Mouse (Mus musculus): Measurements from ENCODE around the gene Vpreb3. TPM values are rescaled to one million over a fixed set of nuclear protein-coding genes. Genes with fewer than 3 reads are reported as not detected.

The Vpreb3 gene
- 0.67 and 0.81 TPM in 2 replicates for polyA plus RNA-seq (2015; fragmentation: Nextera tagmentation; extraction: Ambion mirVana)

DNA sequence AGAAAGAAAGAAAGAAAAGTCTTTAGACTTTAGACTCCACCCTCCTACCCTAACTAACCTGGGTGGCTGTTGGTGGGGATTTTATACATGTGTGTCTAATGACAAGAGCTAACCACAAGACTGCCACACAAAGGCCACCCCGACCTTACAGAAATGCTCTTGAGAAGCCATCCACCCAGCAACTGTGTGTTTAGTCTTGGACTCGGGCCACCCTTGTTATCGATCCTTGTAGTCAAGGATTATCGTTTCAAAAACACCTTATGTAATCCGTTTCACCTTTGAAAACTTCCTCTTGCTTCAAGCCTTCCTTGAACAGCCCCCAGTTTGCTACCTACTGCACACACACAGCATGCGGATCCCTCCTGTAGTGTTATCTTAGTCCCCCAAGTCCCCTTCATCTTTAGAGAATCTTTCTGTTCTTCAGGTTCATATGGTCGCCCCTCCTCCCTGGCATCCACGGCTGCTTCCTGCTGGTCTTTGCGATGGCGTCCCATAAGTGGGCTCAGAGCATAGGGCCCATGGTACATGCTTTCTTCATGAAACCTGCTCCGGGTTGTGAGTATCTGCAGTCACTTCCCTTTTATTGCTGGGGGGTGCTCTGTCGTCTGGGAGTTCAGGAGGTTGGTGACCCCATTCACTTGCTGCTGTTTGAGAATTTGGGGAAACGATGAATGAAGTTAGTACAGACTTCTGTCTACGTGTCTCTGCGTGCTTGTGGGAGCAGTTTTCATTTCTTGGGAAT is at the start of gene Vpreb3:
Gene Vpreb3, plus strand, starts transcription at position 322 of the 742 bp plus-strand sequence.
- Histone ChIP-seq H3K36me3 (peaks cover 5% of the 10 kb centered on the region), H3K27me3 (peaks cover 12% of the 10 kb centered on the region), H3K4me1 (replicated peaks) (peaks cover 40% of the 10 kb centered on the region), H3K4me2 (no peak within 1 kb of the TSS), H3K9ac (no peak within 1 kb of the TSS), H3K9me3 (replicated peaks) (no peaks in the 10 kb centered on the region), H3K27ac (no peak within 1 kb of the TSS), H3K4me3 (replicated peaks) (no peak within 1 kb of the TSS)
- ATAC-seq (ENCODE audit: low read depth) (no peak), DNase-seq (no peak)
- WGBS (ENCODE audit: insufficient replicate concordance), result 60% methylated on average over 15 of the region's 15 CpGs

DNA sequence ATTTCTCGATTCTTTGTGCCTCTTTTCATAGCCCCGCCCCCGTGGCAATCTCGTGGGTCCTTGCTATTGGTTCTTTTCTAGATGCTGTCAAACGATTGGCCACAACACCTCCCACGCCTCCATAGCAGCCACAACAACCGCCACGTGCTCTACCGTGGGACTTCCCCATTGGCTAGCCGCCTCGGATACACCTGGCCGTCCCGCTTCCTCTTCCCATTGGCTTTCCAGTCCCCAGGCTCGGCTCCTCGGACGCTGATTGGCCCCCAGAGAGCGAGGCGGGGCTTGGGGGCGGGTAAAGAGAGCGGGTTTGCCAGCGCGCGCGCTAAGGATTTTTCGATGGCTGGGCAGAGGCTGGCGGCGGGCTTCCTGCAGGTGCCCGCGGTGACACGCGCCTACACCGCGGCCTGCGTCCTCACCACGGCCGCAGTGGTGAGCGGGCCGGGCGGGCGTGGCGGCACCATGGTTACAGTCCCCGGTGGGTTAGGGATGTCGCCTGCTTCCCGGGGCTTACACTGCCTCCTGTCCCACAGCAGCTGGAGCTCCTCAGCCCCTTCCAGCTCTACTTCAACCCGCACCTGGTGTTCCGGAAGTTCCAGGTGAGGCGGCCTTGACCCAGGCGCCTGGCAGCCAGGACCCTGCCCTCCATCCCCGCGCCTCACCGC is 49.6 kb upstream of the Vpreb3 start, which contains the start of gene Derl3:
Gene Derl3, plus strand, starts transcription at position 325 of the 662 bp plus-strand sequence.
- peak within 1 kb of the TSS; percentile 53 for H3K4me3 ChIP-seq (replicated peaks)
- H3K27ac ChIP-seq, result no peak within 1 kb of the TSS; the same call in 1 of the 2 replicates
- ATAC-seq (ENCODE audit: low read depth), result peak; percentile 98
- peak within 1 kb of the TSS; percentile 63 for H3K9ac ChIP-seq
- H3K27me3 ChIP-seq, result no peaks in the 10 kb centered on the region
- peaks cover 19% of the 10 kb centered on the region for H3K4me1 ChIP-seq (replicated peaks)
- peak; percentile 91 for DNase-seq
- H3K36me3 ChIP-seq, result peaks cover 44% of the 10 kb centered on the region
- H3K9me3 ChIP-seq (replicated peaks), result no peaks in the 10 kb centered on the region
- H3K4me2 ChIP-seq, result peak within 1 kb of the TSS; percentile 87
- 3% methylated on average over 51 of the region's 51 CpGs for WGBS (ENCODE audit: insufficient replicate concordance)

DNA sequence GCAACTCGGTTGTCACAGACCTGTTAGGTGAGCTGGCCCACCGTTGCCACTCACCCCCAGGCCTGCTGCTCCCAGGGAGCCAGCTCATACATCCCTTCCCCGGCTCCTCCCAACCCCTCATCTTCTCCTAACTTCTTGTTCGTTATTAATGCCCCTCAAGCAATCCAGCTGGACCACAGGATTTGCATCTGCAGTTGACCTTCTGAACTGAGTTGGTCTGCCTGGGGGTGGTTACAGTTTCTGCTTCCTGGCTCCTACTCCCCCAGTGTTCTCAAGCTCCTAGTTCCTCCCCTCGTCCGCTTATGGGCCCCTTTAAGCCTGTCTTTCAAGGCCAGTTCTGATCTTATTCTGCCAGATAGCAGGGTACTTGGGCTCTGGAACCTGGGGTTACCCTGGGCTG is 48.3 kb upstream of the Vpreb3 start:
- Histone ChIP-seq H3K4me1 (replicated peaks) (peaks cover 19% of the 10 kb centered on the region), H3K4me2 (no peak overlapping the region), H3K9me3 (replicated peaks) (no peaks in the 10 kb centered on the region), H3K4me3 (replicated peaks) (no peak overlapping the region), H3K27ac (no peak overlapping the region), H3K27me3 (no peaks in the 10 kb centered on the region), H3K36me3 (peaks cover 57% of the 10 kb centered on the region), H3K9ac (no peak overlapping the region)
- ATAC-seq (ENCODE audit: low read depth) (no peak), DNase-seq (no peak)
- WGBS (ENCODE audit: insufficient replicate concordance), result 73% methylated on average over 6 of the region's 6 CpGs

DNA sequence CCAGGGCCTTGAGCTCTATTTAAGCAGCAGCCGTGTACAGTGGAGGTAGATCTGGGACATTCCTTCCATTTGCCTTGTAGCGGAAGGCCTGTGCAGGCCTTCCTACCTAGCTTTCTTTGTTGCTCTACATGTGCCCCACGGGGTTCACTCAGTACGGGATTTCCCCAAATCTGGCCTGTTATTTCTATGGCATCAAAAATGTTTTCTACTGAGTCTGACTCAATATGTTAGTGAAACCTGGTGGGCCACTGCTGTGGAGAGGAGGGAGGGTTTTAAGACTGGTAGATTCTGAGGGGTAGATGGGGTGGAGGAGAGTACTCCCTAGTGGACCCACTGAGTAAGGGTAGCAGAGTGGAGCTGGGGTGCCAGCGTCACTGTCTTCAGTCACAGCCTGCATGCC is 47.1 kb upstream of the Vpreb3 start:
- H3K4me3 ChIP-seq (replicated peaks), result no peak overlapping the region
- H3K4me2 ChIP-seq, result no peak overlapping the region
- H3K27ac ChIP-seq, result no peak overlapping the region
- H3K36me3 ChIP-seq, result peaks cover 66% of the 10 kb centered on the region
- ATAC-seq (ENCODE audit: low read depth), result no peak
- peaks cover 19% of the 10 kb centered on the region for H3K4me1 ChIP-seq (replicated peaks)
- 84% methylated on average over 5 of the region's 5 CpGs for WGBS (ENCODE audit: insufficient replicate concordance)
- H3K9me3 ChIP-seq (replicated peaks), result no peaks in the 10 kb centered on the region
- H3K9ac ChIP-seq, result no peak overlapping the region
- DNase-seq, result no peak
- H3K27me3 ChIP-seq, result no peaks in the 10 kb centered on the region

DNA sequence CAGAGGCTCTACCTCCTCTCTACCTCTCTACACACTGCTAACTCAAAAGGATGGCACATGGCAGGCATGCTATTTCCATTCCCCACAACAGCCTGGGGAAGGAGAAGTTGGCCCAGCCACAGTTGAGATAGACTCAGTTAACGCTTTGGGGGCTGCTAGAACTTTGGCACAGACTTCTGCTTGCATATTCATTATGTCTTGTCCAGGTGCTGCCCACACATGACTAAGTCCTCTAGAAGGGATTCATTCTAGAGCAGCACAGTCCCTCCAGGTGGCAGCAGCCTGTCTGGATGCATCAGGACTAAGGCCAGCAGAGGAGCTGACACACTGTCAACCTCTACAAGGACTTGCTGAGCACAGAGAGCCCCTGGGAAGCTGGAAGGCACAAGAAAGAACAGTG is 46.6 kb upstream of the Vpreb3 start:
- Histone ChIP-seq H3K9ac (no peak overlapping the region), H3K4me2 (no peak overlapping the region), H3K27me3 (no peaks in the 10 kb centered on the region), H3K9me3 (replicated peaks) (no peaks in the 10 kb centered on the region), H3K27ac (no peak overlapping the region), H3K4me1 (replicated peaks) (peaks cover 19% of the 10 kb centered on the region), H3K36me3 (peaks cover 71% of the 10 kb centered on the region), H3K4me3 (replicated peaks) (no peak overlapping the region)
- DNase-seq (no peak), ATAC-seq (ENCODE audit: low read depth) (no peak)
- 82% methylated on average over 1 of the region's 1 CpGs for WGBS (ENCODE audit: insufficient replicate concordance)

DNA sequence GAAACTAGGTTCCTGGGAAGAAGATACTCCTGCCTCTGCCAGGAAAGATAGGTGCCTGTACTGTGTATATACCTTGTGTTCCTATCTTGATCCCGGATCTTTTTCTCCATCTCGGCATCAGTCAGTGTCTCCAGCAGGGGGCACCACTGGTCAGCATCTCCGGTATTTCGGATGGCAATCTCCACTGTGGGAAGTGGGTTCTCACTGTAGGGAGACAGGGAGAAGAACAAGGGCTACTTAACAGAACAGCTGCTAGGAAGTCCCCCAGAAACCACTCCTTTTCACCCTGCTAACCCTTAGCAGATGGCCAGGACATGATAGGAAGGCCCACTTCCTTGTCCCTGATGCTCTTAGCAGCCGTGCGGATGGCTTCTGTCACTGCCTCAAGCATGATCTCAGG is 45.5 kb upstream of the Vpreb3 start:
- ATAC-seq (ENCODE audit: low read depth), result no peak
- 52% methylated on average over 6 of the region's 6 CpGs for WGBS (ENCODE audit: insufficient replicate concordance)

DNA sequence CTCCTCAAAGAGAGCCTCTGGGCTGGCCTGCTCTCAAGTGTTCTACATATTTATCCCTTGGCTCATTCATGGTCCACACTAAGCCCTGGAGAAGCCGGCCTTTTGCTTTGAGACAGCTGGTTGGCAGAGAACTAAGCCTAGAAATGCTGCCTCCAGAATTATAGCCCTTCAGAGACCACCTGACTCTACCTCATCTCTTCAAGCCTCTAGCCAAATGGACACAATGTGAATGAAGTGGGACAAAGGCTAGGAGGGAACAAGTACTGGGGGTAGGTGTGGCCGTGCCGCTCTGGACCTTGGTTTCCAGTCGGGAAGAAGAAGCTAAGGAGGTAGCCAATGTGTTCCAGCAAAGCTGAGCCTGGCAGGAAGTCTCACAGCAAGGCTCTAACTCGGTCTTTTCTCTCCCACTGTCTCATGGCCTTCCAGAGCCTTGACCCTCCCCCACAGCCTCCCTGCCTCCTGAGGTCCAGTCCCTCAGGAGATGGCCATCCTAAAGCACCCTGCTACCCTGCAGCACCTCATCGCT is 44.8 kb upstream of the Vpreb3 start:
- DNase-seq (no peak), ATAC-seq (ENCODE audit: low read depth) (no peak)
- Histone ChIP-seq H3K4me2 (no peak overlapping the region), H3K4me3 (replicated peaks) (no peak overlapping the region), H3K4me1 (replicated peaks) (peaks cover 13% of the 10 kb centered on the region), H3K9me3 (replicated peaks) (no peaks in the 10 kb centered on the region), H3K36me3 (peaks cover 90% of the 10 kb centered on the region), H3K9ac (no peak overlapping the region), H3K27ac (no peak overlapping the region; the same call in 1 of the 2 replicates), H3K27me3 (no peaks in the 10 kb centered on the region)
- WGBS (ENCODE audit: insufficient replicate concordance), result 76% methylated on average over 6 of the region's 6 CpGs

More for the DNA sequence above, 45.5 kb upstream of the Vpreb3 start:
- H3K27me3 ChIP-seq, result no peaks in the 10 kb centered on the region
- H3K4me1 ChIP-seq (replicated peaks), result peaks cover 19% of the 10 kb centered on the region
- peak; percentile 45 for DNase-seq
- peaks cover 83% of the 10 kb centered on the region for H3K36me3 ChIP-seq
- no peak overlapping the region for H3K9ac ChIP-seq
- no peak overlapping the region for H3K27ac ChIP-seq
- no peak overlapping the region for H3K4me3 ChIP-seq (replicated peaks)
- H3K9me3 ChIP-seq (replicated peaks), result no peaks in the 10 kb centered on the region
- no peak overlapping the region for H3K4me2 ChIP-seq

DNA sequence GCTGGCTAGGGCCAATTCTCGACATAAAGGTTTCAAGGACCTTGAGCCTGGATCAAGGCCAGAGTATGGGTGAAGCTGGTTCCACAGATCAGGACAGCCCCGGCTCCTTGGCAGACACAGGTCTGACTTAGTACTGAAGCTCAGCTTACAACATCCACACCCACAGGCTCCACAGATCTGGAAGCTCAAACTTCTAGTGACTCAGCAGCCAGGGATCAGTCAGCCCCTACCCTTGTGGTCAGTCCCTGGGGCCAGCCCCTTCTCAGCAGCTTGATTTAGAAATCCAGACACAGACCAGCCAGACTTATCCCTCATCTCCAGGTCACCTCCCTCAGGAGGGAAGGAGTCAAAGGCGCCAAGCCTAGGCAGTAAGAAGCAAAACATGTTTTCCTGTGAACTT is 44.0 kb upstream of the Vpreb3 start:
- Histone ChIP-seq H3K4me1 (replicated peaks) (peaks cover 5% of the 10 kb centered on the region), H3K36me3 (peaks cover 95% of the 10 kb centered on the region), H3K9me3 (replicated peaks) (no peaks in the 10 kb centered on the region), H3K4me3 (replicated peaks) (no peak overlapping the region), H3K9ac (no peak overlapping the region), H3K4me2 (no peak overlapping the region), H3K27ac (no peak overlapping the region), H3K27me3 (no peaks in the 10 kb centered on the region)
- WGBS (ENCODE audit: insufficient replicate concordance), result 69% methylated on average over 3 of the region's 3 CpGs
- no peak for ATAC-seq (ENCODE audit: low read depth)
- no peak for DNase-seq

DNA sequence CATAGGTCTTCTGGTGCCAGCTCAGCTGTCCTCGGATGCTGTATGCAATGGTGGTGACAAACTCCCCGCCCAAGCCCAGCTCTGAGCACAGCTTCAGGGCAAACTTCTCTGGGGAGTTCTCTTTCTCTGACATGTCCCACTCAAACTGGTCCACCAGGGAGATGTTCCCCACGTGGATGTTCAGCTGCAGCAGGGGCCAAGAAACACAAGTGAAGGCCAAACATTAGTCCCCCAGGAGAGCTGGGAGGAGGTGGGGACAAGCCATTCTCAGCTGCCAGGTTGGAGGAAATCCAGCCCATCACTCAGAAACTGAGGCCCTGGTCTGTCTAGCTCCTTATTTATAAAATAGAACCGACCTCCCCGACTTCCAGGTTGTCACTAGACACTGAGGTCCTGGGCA is 38.5 kb upstream of the Vpreb3 start:
- H3K9ac ChIP-seq, result no peak overlapping the region
- H3K9me3 ChIP-seq (replicated peaks), result no peaks in the 10 kb centered on the region
- no peak for DNase-seq
- no peaks in the 10 kb centered on the region for H3K4me1 ChIP-seq (replicated peaks)
- H3K4me2 ChIP-seq, result no peak overlapping the region
- H3K4me3 ChIP-seq (replicated peaks), result no peak overlapping the region
- H3K27ac ChIP-seq, result no peak overlapping the region
- WGBS (ENCODE audit: insufficient replicate concordance), result 83% methylated on average over 5 of the region's 5 CpGs
- no peaks in the 10 kb centered on the region for H3K27me3 ChIP-seq
- no peak for ATAC-seq (ENCODE audit: low read depth)
- H3K36me3 ChIP-seq, result peaks cover 91% of the 10 kb centered on the region

DNA sequence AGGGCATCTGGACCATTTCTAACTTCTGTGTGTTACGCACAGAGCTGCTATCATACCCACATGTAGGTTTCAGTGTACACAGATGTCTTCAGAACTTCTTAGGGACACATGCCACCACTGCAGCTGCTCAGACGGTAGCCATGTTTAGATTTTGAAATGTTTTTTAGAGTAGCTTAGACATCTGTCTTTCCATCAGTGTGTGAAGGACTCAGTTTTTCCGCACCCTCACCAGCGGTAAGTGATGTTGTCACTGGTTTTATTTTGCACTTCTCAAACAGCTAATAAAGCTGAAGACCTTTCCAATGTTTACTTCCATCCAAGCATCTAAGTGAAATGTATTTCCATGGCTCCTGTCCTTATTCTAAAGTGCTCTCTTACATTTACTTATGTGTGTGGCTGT is 36.0 kb upstream of the Vpreb3 start:
- H3K27ac ChIP-seq, result no peak overlapping the region
- H3K9me3 ChIP-seq (replicated peaks), result no peaks in the 10 kb centered on the region
- 94% methylated on average over 4 of the region's 4 CpGs for WGBS (ENCODE audit: insufficient replicate concordance)
- no peak overlapping the region for H3K9ac ChIP-seq
- DNase-seq, result no peak
- no peak overlapping the region for H3K4me3 ChIP-seq (replicated peaks)
- H3K27me3 ChIP-seq, result no peaks in the 10 kb centered on the region
- H3K4me2 ChIP-seq, result no peak overlapping the region
- peaks cover 91% of the 10 kb centered on the region for H3K36me3 ChIP-seq
- ATAC-seq (ENCODE audit: low read depth), result no peak
- H3K4me1 ChIP-seq (replicated peaks), result no peaks in the 10 kb centered on the region

DNA sequence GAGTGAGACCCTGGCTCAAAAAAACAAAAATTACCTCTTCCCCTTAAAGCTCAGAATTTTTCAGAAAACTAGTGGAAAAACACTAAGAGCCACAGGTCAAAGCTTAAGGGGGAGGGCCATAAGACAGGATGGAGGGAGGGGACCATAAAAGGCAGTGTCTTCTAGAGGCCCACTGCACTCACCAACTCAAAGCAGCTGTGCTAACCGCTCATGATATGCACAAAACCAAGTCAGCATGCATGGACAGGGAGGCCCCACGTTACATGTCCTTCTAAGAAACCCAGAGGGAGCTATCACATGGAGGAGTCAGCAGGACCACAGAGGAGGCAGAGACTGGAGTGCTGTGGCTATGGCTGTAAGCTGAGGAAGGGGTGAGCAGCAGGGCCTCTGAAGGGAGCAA is 32.2 kb upstream of the Vpreb3 start:
- H3K9me3 ChIP-seq (replicated peaks), result no peaks in the 10 kb centered on the region
- no peak overlapping the region for H3K4me2 ChIP-seq
- WGBS (ENCODE audit: insufficient replicate concordance), result 83% methylated on average over 2 of the region's 2 CpGs
- no peak overlapping the region for H3K4me3 ChIP-seq (replicated peaks)
- no peak overlapping the region for H3K27ac ChIP-seq
- peaks cover 4% of the 10 kb centered on the region; the same call in 1 of the 2 replicates for H3K4me1 ChIP-seq (replicated peaks)
- ATAC-seq (ENCODE audit: low read depth), result no peak
- peaks cover 82% of the 10 kb centered on the region for H3K36me3 ChIP-seq
- H3K27me3 ChIP-seq, result no peaks in the 10 kb centered on the region
- no peak for DNase-seq
- H3K9ac ChIP-seq, result no peak overlapping the region

Data from liver, embryonic 13.5 days (tissue).